Mouse (Mus musculus) cortical plate, adult 2 months (tissue): ENCODE results near the gene Rnf115.

ENCODE experiments used
- CTCF ChIP-seq: fragments of 200-500 bp; IDR thresholded peaks from 2 replicates; pipeline ENCODE4 v1.5.1; 2011; ENCODE audit warnings: mild to moderate bottlenecking, control low read depth, low read length; ENCODE audit not compliant: insufficient read depth; ENCODE audit errors: extremely low read depth
- POLR2A ChIP-seq: fragments of 200-500 bp; IDR thresholded peaks from 2 replicates; pipeline ENCODE4 v1.6.1; 2011; ENCODE audit warnings: mild to moderate bottlenecking, low read length, control low read depth; ENCODE audit not compliant: insufficient read depth; ENCODE audit errors: extremely low read depth

- TF ChIP-seq CTCF (no peak), POLR2A (no peak)
These were observed 105.5 kb downstream of the Rnf115 start for GRCm38 (mm10) chr3:96832930-96833329.
